Mouse (Mus musculus) bone marrow, adult 2 months (tissue): ENCODE results near the gene Adgrf5.

ENCODE experiments used
- CTCF ChIP-seq: fragments of 200-500 bp; IDR thresholded peaks from 2 replicates; pipeline ENCODE4 v1.5.1; 2011; ENCODE audit warnings: low read length, control low read depth; ENCODE audit not compliant: control insufficient read depth, insufficient read depth
- POLR2A ChIP-seq: fragments of 200-500 bp; IDR thresholded peaks from 2 replicates; pipeline ENCODE4 v1.6.1; 2011; ENCODE audit warnings: low read depth, mild to moderate bottlenecking, control low read depth, low read length, borderline replicate concordance; ENCODE audit not compliant: control insufficient read depth

DNA sequence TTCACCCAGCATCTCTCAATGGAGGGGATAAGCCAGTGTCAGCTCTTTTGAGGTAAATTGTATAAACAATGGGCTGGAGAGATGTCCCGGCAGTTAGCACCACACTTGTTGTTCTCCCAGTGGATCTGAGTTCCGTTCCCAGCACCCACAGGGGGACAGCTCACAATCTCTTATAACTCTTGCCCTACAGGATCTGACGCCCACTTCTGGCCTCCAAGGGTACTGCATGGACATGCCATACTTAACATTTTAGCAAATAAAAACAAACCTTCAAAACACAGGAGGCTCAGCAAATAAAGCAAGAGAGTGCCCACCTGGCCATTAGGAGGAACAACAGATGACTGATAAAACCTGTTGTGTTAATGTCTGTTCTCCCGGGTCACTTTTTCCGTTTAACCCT lies 59.0 kb downstream of the Adgrf5 start:
- TF ChIP-seq CTCF (no peak), POLR2A (no peak)
